Mouse (Mus musculus): ENCODE measurements at regions not wholly inside any gene's neighbourhood (a gene's known extent, or its start where the extent isn't known, plus 50 kb on each side); places are given as distances from the start of the nearest gene placed in this dataset.

DNA sequence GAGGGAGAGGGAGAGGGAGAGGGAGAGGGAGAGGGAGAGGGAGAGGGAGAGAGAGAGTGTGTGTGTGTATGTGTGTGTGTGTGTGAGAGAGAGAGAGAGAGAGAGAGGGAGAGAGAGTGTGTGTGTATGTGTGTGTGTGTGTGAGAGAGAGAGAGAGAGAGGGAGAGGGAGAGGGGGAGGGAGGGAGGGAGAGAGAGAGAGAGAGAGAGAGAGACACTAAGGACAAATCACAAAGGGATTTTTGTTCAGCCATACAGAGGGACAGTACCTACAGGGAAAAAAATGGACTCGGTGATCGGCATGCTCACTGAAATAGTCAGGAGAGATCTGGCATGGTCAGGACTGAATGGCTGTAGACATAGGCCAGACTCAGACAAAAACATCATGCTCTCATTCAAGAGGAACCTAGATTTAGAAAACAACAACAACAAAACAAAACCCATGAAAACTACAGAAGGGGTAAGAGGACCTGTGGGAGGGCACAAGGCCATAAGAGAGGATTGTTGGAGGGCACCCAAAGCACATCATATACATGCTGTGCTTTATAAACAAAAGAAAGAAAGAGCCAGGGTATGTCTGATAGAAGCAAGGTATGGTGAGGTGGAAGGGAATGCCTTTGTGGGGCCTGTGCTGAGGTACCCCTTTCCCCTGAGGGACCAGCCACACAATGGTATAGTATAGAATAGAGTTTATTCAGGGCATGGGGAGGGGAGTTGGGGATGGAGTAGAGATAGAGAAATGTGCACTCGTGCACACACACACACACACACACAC is 127.0 kb upstream of the Med14 start:
- DNase-seq (ENCODE audit: low spot score), result no peak

- no peak for DNase-seq (ENCODE audit: low spot score)
These were observed 126.3 kb upstream of the Med14 start for GRCm38 (mm10) chrX:12888010-12888707.

- DNase-seq (ENCODE audit: low spot score), result no peak
These were observed 125.6 kb upstream of the Med14 start for GRCm38 (mm10) chrX:12887516-12887915.

- no peak for DNase-seq (ENCODE audit: low spot score)
These were observed 124.5 kb upstream of the Med14 start for GRCm38 (mm10) chrX:12886160-12887048.

DNA sequence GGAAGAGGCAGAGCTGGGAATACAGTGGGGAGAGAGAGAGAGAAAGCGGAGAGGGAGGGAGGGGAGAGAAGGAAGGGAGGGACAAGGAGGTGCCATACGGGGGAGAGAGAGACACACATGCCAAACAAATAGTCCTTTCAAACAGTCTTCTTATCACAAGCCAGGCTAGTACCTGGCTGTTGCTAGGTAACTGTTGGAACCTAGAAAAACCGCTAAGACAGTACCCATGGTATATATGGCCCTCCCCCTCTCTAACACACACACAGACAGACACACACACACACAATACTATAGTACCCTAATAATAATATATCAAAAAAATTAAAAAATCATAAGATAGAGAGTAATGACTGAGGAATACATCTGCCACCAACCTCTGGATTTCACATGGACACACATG is 117.4 kb upstream of the Med14 start:
- no peak for DNase-seq (ENCODE audit: low spot score)

- no peak for DNase-seq (ENCODE audit: low spot score)
These were observed 115.6 kb upstream of the Med14 start for GRCm38 (mm10) chrX:12877506-12877905.

GRCm38 (mm10) chrX:12873698-12874144 is 111.8 kb upstream of the Med14 start:
- peak; percentile 55 for DNase-seq (ENCODE audit: low spot score)

DNA sequence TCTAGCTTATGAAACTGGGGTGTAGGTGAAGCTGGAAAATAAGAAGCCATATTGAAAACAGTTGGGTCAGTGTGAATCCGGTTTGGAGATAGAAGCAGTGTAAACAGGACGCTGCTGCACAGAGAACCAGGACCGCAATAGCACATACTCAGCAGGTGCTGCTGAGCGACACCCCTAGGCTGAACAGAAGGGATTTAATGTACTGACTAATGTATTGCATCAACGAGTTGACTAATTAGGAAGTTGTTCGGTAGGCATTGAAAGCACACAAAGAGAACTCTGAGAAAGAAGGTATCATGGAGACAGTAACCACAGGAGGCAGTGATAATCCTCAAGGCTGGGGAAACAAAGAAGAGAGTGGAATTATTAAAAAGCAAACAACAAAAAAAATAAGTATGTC is 111.4 kb upstream of the Med14 start:
- no peak for DNase-seq (ENCODE audit: low spot score)

DNA sequence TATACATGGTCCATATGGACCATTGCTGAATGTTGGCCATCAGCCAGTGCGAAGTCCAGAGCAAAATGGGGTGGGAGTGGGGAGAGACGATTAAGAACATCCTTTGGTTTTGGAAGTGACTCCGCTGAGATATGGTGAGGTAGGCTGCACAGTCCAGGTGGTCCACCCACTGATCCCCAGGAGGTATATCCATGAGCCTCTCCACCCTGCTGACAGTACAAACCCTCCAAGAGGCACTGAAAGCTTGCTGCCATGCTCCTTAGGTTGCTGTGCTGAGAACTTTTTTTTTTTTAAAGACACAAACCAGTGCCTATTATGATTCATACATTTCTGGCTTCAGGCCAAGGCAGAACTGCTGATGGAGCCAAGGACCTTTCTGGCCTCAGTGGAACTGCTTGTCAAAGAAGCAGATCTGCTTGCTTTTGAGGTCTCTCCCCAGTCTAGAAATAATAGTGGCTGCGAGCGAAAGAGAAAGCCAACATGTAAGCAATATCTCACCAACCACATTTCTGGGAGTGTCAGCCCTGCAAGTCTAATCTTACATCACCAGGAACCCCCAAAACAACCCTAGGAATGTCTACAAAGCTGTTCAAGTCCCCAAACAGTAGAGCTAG is 105.1 kb upstream of the Med14 start:
- peak; percentile 11 for DNase-seq (ENCODE audit: low spot score)

DNA sequence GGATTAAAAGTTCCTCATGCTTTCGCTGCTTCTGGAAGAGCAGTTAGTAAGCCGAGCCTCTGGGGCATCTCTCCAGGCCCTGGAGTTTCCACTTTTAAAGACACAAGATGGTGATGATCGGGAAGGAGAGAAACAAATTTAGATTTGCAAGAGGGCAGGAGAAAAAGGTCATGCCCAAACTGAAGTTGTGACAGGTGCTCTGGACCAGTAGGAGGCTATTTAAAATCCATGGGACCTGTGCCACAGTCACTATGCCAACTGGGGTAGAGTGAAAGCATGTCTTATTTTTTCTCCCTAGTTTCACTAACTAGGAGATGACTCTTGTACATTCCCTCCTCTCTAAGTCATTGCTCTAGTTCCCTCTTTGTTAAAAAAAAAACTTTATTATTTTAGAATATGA is 104.3 kb upstream of the Med14 start:
- DNase-seq (ENCODE audit: low spot score), result no peak

- no peak for DNase-seq (ENCODE audit: low spot score)
These were observed 98.3 kb upstream of the Med14 start for GRCm38 (mm10) chrX:12860168-12860567.

DNA sequence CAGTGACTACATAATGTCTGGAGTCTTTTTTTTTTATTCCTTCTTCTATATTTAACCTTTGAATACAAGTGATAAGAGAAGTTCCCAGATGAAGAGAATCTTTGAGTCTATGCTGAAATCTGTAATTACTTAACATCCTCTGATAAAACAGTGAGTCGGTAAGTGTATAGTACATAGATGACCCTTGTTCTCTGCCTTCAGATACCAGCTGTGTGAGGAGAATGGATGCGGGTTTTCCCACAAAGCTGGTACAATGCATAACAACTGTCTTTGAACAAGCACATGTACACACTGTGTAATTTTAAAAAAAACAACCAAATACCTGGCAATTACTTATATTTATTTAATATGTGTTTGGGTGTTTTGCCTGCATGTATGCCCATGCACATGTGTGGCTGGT is 96.9 kb upstream of the Med14 start:
- DNase-seq (ENCODE audit: low spot score), result no peak

DNA sequence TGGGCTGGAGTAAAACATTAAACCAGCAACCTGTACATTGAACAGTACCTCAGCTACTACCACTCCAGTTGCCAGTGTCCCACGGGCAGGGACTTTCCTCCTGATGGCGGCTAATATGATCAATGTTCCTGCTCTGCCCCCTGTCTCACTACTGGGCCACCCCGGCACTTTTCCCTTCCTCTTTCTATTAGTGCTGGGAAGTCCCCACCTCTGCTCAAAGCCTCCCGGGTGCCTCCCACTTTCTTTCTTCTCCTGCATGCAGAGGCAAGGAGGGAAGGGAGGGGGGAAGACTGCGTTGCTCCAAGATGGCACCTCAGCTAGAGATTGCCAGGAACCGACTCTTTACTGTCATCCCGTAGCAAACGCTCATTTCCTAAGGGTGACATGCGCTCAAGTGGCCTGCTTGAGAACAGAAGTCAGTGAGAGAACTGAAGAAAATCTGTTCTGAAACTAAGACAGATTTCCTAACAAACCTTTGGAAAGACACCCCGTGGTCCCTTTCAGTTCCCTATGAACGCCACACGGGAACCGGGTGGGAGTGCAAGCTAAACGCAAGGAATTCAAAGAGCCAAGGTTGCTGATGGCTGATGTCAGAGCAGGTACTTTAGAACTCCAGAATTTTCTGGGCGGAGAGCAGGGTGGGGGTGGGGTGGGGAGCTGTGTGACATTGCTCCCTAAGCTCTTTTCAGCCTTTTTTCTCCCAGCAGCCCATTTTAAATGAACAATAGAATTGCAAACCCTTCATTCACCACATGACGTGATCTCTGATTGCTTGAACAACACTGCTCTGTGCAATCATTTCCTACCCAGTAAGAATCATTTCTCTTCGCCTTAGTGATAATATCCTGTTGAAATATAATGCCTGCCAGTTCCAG is 96.2 kb upstream of the Med14 start:
- DNase-seq (ENCODE audit: low spot score), result no peak

GRCm38 (mm10) chrX:12855425-12855824 is 93.6 kb upstream of the Med14 start:
- no peak for DNase-seq (ENCODE audit: low spot score)

- DNase-seq (ENCODE audit: low spot score), result no peak
These were observed 89.8 kb upstream of the Med14 start for GRCm38 (mm10) chrX:12851684-12852083.

- no peak for DNase-seq (ENCODE audit: low spot score)
These were observed 82.6 kb upstream of the Med14 start for GRCm38 (mm10) chrX:12844431-12844830.

- no peak for DNase-seq (ENCODE audit: low spot score)
These were observed 79.1 kb upstream of the Med14 start for GRCm38 (mm10) chrX:12841021-12841325.

GRCm38 (mm10) chrX:12840160-12841020 is 78.5 kb upstream of the Med14 start:
- peak; percentile 54 for DNase-seq (ENCODE audit: low spot score)

- DNase-seq (ENCODE audit: low spot score), result no peak
These were observed 77.7 kb upstream of the Med14 start for GRCm38 (mm10) chrX:12839406-12840159.

GRCm38 (mm10) chrX:12837821-12838220 is 75.9 kb upstream of the Med14 start:
- DNase-seq (ENCODE audit: low spot score), result no peak

Measured in urinary bladder, postnatal 25 days (tissue).